Mouse (Mus musculus) adrenal gland, postnatal 36 days (tissue): Measurements from ENCODE around the gene Gbp9. TPM values are rescaled to one million over a fixed set of nuclear protein-coding genes. Genes with fewer than 3 reads are reported as not detected.
"Not testable (repeated sequence)": the region's sequence is repeated elsewhere in the genome, so short reads cannot be mapped to it uniquely, and the experiment has no call there.

Source experiments
- DNase-seq, 2 experiments: peaks; one replicate each; pipeline ENCODE4 v3.0.0; 2021; ENCODE audit warnings: mixed read lengths in 1 of 2
- total RNA-seq, 2 experiments: library from RNA; stranded (reverse); gene quantifications; 2 replicates each; pipeline ENCODE4 v1.2.3; 2021

The Gbp9 gene
- total RNA-seq, 2 experiments from 2014 or later = 8.5 to 9.4 TPM

GRCm38 (mm10) chr5:105055279-105055678, 84.1 kb downstream of the Gbp9 start:
- DNase-seq = no peak

GRCm38 (mm10) chr5:105053471-105054169, 85.7 kb downstream of the Gbp9 start:
- DNase-seq = not testable (repeated sequence)

GRCm38 (mm10) chr5:105032362-105032761, 107.0 kb downstream of the Gbp9 start:
- DNase-seq = peak; percentile 37 to 64

Other genes starting within 250 kb of the Gbp9 start
- 1 to 10 TPM in 1 of 2 experiments, under 1 TPM in 1; 0.36 to 1.1 TPM for gene Abcg3, start 156.8 kb downstream of the Gbp9 start, total RNA-seq
- gene Gbp8, start within 50 bp of the Gbp9 start, total RNA-seq = under 1 TPM; 0.49 to 0.79 TPM
- 1 to 10 TPM; 4.0 to 6.9 TPM for gene Gbp4, start within 50 bp of the Gbp9 start, total RNA-seq
- gene Gbp10, start 100.0 kb upstream of the Gbp9 start, total RNA-seq = 1 to 10 TPM in 1 of 2 experiments, under 1 TPM in 1; 0.95 to 1.5 TPM
- not detected for gene Gm43302, start 154.2 kb upstream of the Gbp9 start, total RNA-seq
- gene Gbp6, start 154.2 kb upstream of the Gbp9 start, total RNA-seq = 10 to 100 TPM; 11.1 to 14.5 TPM